In genomic region chr17:69288130-69288529, GRCm38 (mm10) we compare ENCODE assay signal across 27 mouse cellular contexts.
DNase-seq lines count a peak whose midpoint lies in the region; ATAC-seq and TF ChIP-seq lines count a peak whose summit lies in the region.
"Had no signal": no experiment of that assay in that cellular context is flagged by ENCODE, and none has a peak within 500 bp of the region (broad histone marks: within the 10 kb centered on the region; RNA-seq: fewer than 3 reads in every experiment).

No protein-coding gene starts in this region.

- DNase-seq in G1E (ENCODE audit: low spot score): no peak
- no peak for DNase-seq in layer of hippocampus, adult 8-10 months (ENCODE audit: low spot score in 2 of 2)
- DNase-seq in layer of hippocampus, postnatal 25 days (ENCODE audit: extremely low spot score in 1 of 2, low spot score in 1 of 2): no peak
- no peak for DNase-seq in thymus, adult 2 months
- DNase-seq: adrenal gland, adult 2 months; adrenal gland, postnatal 14 days; cerebellum, adult 11-12 months; cerebellum, adult 8-10 months; cerebellum, postnatal 10 days; cerebellum, postnatal 36 days; gastrocnemius, postnatal 10 days; gastrocnemius, postnatal 36 days; heart, adult 18-20 months; heart, postnatal 14 days; heart, postnatal 4 days had no signal

- no peak for TF ChIP-seq POLR2A in olfactory bulb, adult 2 months (IDR thresholded peaks at IDR 0.05; ENCODE audit: insufficient read depth, low read depth, low read length)
- TF ChIP-seq POLR2A in thymus, adult 2 months (IDR thresholded peaks at IDR 0.05; ENCODE audit: control insufficient read depth, extremely low read depth, insufficient read depth, low read length, poor library complexity): no peak

- peak overlapping the region; percentile 75 for H3K4me3 ChIP-seq in megakaryocyte, embryonic 14.5 days (replicated peaks)
- H3K4me3 ChIP-seq in G1E (ENCODE audit: low read depth, low read length): peak overlapping the region; percentile 43
- no peak overlapping the region for H3K4me3 ChIP-seq in olfactory bulb, adult 2 months (ENCODE audit: insufficient read depth, low read depth, low read length)
- no peak overlapping the region for H3K4me3 ChIP-seq in thymus, adult 2 months (ENCODE audit: control insufficient read depth, insufficient read depth, low read length)
- H3K4me3 ChIP-seq: forebrain, embryonic 10.5 days; forebrain, embryonic 13.5 days; heart, embryonic 12.5 days; heart, embryonic 15.5 days; hindbrain, embryonic 12.5 days; hindbrain, embryonic 15.5 days had no signal

- no peaks in the 10 kb centered on the region for H3K4me1 ChIP-seq in megakaryocyte, embryonic 14.5 days
- no peaks in the 10 kb centered on the region for H3K4me1 ChIP-seq in G1E (ENCODE audit: insufficient read depth, low read depth, low read length)
- H3K4me1 ChIP-seq in olfactory bulb, adult 2 months (ENCODE audit: control insufficient read depth, insufficient read depth, low read length): peaks cover 26% of the 10 kb centered on the region
- no peaks in the 10 kb centered on the region for H3K4me1 ChIP-seq in thymus, adult 2 months (replicated peaks; ENCODE audit: control insufficient read depth, insufficient read depth, low read length)
- H3K4me1 ChIP-seq: forebrain, embryonic 10.5 days; forebrain, embryonic 13.5 days; heart, embryonic 12.5 days; heart, embryonic 15.5 days; hindbrain, embryonic 12.5 days; hindbrain, embryonic 15.5 days had no signal

- no peaks in the 10 kb centered on the region for H3K27me3 ChIP-seq in megakaryocyte, embryonic 14.5 days (replicated peaks)
- no peaks in the 10 kb centered on the region for H3K27me3 ChIP-seq in G1E (ENCODE audit: insufficient read depth, low read length)
- H3K27me3 ChIP-seq in thymus, adult 2 months (ENCODE audit: control insufficient read depth, insufficient read depth, low read length): no peaks in the 10 kb centered on the region
- H3K27me3 ChIP-seq: CH12.LX; forebrain, embryonic 13.5 days; heart, embryonic 12.5 days; heart, embryonic 15.5 days; hindbrain, embryonic 12.5 days; hindbrain, embryonic 15.5 days had no signal

- H3K27ac ChIP-seq in olfactory bulb, adult 2 months (ENCODE audit: insufficient read depth, low read depth, low read length): 0 out of 2 replicates have a peak overlapping the region, but pooled peaks have one; percentile 42
- H3K27ac ChIP-seq in thymus, adult 2 months (ENCODE audit: control insufficient read depth, insufficient read depth, low read length): no peak overlapping the region
- H3K27ac ChIP-seq: forebrain, embryonic 10.5 days; forebrain, embryonic 13.5 days; heart, embryonic 15.5 days; hindbrain, embryonic 12.5 days; hindbrain, embryonic 15.5 days had no signal

- peaks cover 63% of the 10 kb centered on the region for H3K9me3 ChIP-seq in megakaryocyte, embryonic 14.5 days
- H3K9me3 ChIP-seq in G1E (replicated peaks): peaks cover 68% of the 10 kb centered on the region
- H3K9me3 ChIP-seq: heart, embryonic 15.5 days had no signal

- no peak for ATAC-seq in megakaryocyte, adult 5-6 weeks (ENCODE audit: poor library complexity, severe bottlenecking)
- no peak for ATAC-seq in G1E (ENCODE audit: extremely low read depth, insufficient number of reproducible peaks, low FRiP score, poor library complexity, severe bottlenecking)
- ATAC-seq in granulocyte monocyte progenitor cell, adult 5-6 weeks (replicated peaks; ENCODE audit: poor library complexity, severe bottlenecking): peak; percentile 79
- ATAC-seq: forebrain, embryonic 13.5 days; forebrain, embryonic 16.5 days had no signal

- TF ChIP-seq CTCF in G1E (IDR thresholded peaks at IDR 0.05; ENCODE audit: low read depth, low read length): no peak
- no peak for TF ChIP-seq CTCF in olfactory bulb, adult 2 months (IDR thresholded peaks at IDR 0.05; ENCODE audit: insufficient read depth, low read depth, low read length)
- TF ChIP-seq CTCF in thymus, adult 2 months (IDR thresholded peaks at IDR 0.05; ENCODE audit: borderline replicate concordance, control insufficient read depth, extremely low read depth, insufficient read depth, low read length, poor library complexity): no peak

- WGBS in olfactory bulb, adult 2 months: 79% methylated on average over 12 of the region's 12 CpGs
- WGBS in thymus, adult 2 months: 50% methylated on average over 12 of the region's 12 CpGs

- no peaks in the 10 kb centered on the region for H3K36me3 ChIP-seq in megakaryocyte, embryonic 14.5 days (replicated peaks; ENCODE audit: low read length)
- H3K36me3 ChIP-seq in G1E (replicated peaks): no peaks in the 10 kb centered on the region
- H3K36me3 ChIP-seq in thymus, adult 2 months (ENCODE audit: control insufficient read depth, insufficient read depth, low read length): no peaks in the 10 kb centered on the region

Comparison
In these comparisons a context has a peak if more than half of its experiments do, and no peak if none do; other contexts are left out.
1. H3K4me3 ChIP-seq: peak in megakaryocyte, embryonic 14.5 days (single experiment) and G1E (single experiment); none in olfactory bulb, adult 2 months (single experiment) and thymus, adult 2 months (single experiment).